Mouse (Mus musculus): ENCODE measurements around the gene Lrrc4c.

The Lrrc4c gene

GRCm38 (mm10) chr2:97641661-97642060 lies 1323.7 kb downstream of the Lrrc4c start:
- no peak for DNase-seq

- DNase-seq: no peak
Measured at GRCm38 (mm10) chr2:97652711-97653110, 1334.7 kb downstream of the Lrrc4c start.
